Mouse (Mus musculus) spleen, adult 2 months (tissue): ENCODE results near the gene Fam149b. TPM values are rescaled to one million over a fixed set of nuclear protein-coding genes. Genes with fewer than 3 reads are reported as not detected.

ENCODE experiments used
- DNase-seq, 2 experiments: peaks; one replicate each; pipeline versions ENCODE4 v3.0.0 to v3.0.0-alpha.2; 2012 to 2021; ENCODE audit warnings: low spot score in 2 of 2, low read depth in 1 of 2
- H3K27ac ChIP-seq: fragments of 200-500 bp; 2 replicates; pipeline ENCODE4 v1.5.1; 2012; ENCODE audit warnings: low read length, inconsistent platforms; ENCODE audit not compliant: insufficient read depth
- H3K27me3 ChIP-seq: fragments of 200-500 bp; 2 replicates; pipeline ENCODE4 v1.6.1; 2012; ENCODE audit warnings: mild to moderate bottlenecking, moderate library complexity, low read length, inconsistent platforms; ENCODE audit not compliant: control insufficient read depth, insufficient read depth
- H3K36me3 ChIP-seq: fragments of 200-500 bp; 2 replicates; pipeline ENCODE4 v1.6.1; 2012; ENCODE audit warnings: mild to moderate bottlenecking, low read length, inconsistent platforms; ENCODE audit not compliant: control insufficient read depth, insufficient read depth
- H3K4me1 ChIP-seq: fragments of 200-500 bp; 2 replicates; pipeline ENCODE4 v1.6.1; 2011; ENCODE audit warnings: inconsistent platforms; ENCODE audit not compliant: control insufficient read depth, insufficient read depth, insufficient read length
- H3K4me3 ChIP-seq: fragments of 200-500 bp; 2 replicates; pipeline ENCODE4 v1.5.1; 2011; ENCODE audit warnings: mild to moderate bottlenecking, inconsistent platforms; ENCODE audit not compliant: insufficient read depth, insufficient read length; ENCODE audit errors: extremely low read depth
- CTCF ChIP-seq: fragments of 200-500 bp; IDR thresholded peaks from 2 replicates; pipeline ENCODE4 v1.5.1; 2011; ENCODE audit warnings: mild to moderate bottlenecking, inconsistent platforms; ENCODE audit not compliant: insufficient read depth, insufficient read length, insufficient replicate concordance; ENCODE audit errors: extremely low read depth
- POLR2A ChIP-seq: fragments of 200-500 bp; IDR thresholded peaks from 2 replicates; pipeline ENCODE4 v1.6.1; 2011; ENCODE audit warnings: low read depth, low read length, inconsistent platforms
- WGBS: fragments of 180-500 bp; shearing (Covaris S2); methylation state at CpG from one replicate; pipeline ENCODE4 v1.1.7; 2018; 5-methylcytosine and 5-hydroxymethylcytosine counted together
- polyA plus RNA-seq: library from polyadenylated mRNA; depleted of rRNA; stranded (reverse); fragments of >200 nt; gene quantifications from 2 replicates; pipeline ENCODE4 v1.2.3, GENCODE M21; 2012; rRNA removed

Gene Fam149b
- polyA plus RNA-seq, 1 experiment: 12.6 TPM

DNA sequence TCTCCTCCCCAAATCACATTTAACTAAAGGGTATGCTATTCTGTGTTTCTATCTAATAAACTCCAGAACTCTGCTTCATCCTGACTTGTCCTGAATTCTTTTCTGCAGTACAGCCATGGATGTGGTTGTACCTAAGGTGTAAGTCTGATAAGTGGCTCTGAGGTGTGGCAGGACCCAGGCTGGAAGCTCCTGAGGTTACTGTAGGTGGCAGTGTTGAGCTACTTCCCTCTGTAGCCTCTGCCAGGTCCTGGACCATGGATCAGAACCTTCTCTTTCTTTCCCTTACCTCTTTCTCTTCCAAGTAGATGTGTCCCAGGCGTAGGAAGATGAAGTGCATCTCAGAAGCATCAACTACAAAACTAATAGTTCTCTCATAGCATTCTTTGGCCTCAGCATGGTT is 52.1 kb downstream of the Fam149b start:
- TF ChIP-seq CTCF: peak; percentile 21; the same call in 1 of the 2 replicates
- TF ChIP-seq POLR2A: no peak
- Histone ChIP-seq H3K4me3 (no peak overlapping the region), H3K4me1 (no peaks in the 10 kb centered on the region), H3K36me3 (no peaks in the 10 kb centered on the region), H3K27ac (no peak overlapping the region), H3K27me3 (no peaks in the 10 kb centered on the region)
- peak in 1 of 2 experiments; percentile 24 for DNase-seq
- 78% methylated on average over 1 of the region's 1 CpGs for WGBS

- no peaks in the 10 kb centered on the region for H3K27me3 ChIP-seq
- no peak overlapping the region for H3K27ac ChIP-seq
- 22% methylated on average over 7 of the region's 7 CpGs for WGBS
- H3K36me3 ChIP-seq: no peaks in the 10 kb centered on the region
- no peak overlapping the region for H3K4me3 ChIP-seq
- no peaks in the 10 kb centered on the region; the same call in 1 of the 2 replicates for H3K4me1 ChIP-seq
- TF ChIP-seq CTCF (no peak), POLR2A (no peak)
- DNase-seq: no peak
Measured at GRCm38 (mm10) chr14:20422257-20422656, 74.3 kb downstream of the Fam149b start.

DNA sequence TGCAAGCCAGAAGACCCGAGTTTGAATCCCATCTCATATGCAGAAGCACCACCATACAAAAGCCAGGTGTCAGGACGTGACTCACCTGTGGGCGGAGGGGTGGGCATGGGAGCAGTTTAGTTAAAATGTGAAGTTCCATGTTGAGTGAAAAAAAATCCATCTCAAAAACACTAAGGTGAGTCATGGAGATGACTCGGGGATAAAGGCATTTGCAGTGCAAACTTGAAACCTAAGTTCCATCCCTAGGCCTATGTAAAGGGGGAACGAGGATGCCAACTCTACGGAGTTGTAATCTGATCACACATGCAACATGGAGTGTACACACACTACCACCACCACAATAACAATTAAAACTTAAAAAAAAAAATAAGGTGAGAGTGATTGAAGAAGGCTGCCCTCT is 75.1 kb downstream of the Fam149b start:
- DNase-seq: no peak
- H3K4me1 ChIP-seq: no peaks in the 10 kb centered on the region; the same call in 1 of the 2 replicates
- 90% methylated on average over 6 of the region's 6 CpGs for WGBS
- H3K27me3 ChIP-seq: no peaks in the 10 kb centered on the region
- no peaks in the 10 kb centered on the region for H3K36me3 ChIP-seq
- no peak overlapping the region for H3K27ac ChIP-seq
- TF ChIP-seq CTCF (no peak), POLR2A (no peak)
- no peak overlapping the region for H3K4me3 ChIP-seq

- H3K36me3 ChIP-seq: no peaks in the 10 kb centered on the region
- no peak overlapping the region for H3K27ac ChIP-seq
- TF ChIP-seq CTCF: no peak
- no peak for TF ChIP-seq POLR2A
- no peaks in the 10 kb centered on the region for H3K4me1 ChIP-seq
- 36% methylated on average over 1 of the region's 1 CpGs for WGBS
- H3K4me3 ChIP-seq: no peak overlapping the region
- DNase-seq: no peak
- no peaks in the 10 kb centered on the region for H3K27me3 ChIP-seq
Measured at GRCm38 (mm10) chr14:20428593-20428992, 80.6 kb downstream of the Fam149b start.

- no peaks in the 10 kb centered on the region for H3K27me3 ChIP-seq
- H3K4me3 ChIP-seq: no peak overlapping the region
- H3K36me3 ChIP-seq: no peaks in the 10 kb centered on the region
- 64% methylated on average over 1 of the region's 1 CpGs for WGBS
- H3K4me1 ChIP-seq: no peaks in the 10 kb centered on the region
- no peak for DNase-seq
- no peak overlapping the region for H3K27ac ChIP-seq
- no peak for TF ChIP-seq CTCF
- no peak for TF ChIP-seq POLR2A
Measured at GRCm38 (mm10) chr14:20429833-20430232, 81.9 kb downstream of the Fam149b start.

DNA sequence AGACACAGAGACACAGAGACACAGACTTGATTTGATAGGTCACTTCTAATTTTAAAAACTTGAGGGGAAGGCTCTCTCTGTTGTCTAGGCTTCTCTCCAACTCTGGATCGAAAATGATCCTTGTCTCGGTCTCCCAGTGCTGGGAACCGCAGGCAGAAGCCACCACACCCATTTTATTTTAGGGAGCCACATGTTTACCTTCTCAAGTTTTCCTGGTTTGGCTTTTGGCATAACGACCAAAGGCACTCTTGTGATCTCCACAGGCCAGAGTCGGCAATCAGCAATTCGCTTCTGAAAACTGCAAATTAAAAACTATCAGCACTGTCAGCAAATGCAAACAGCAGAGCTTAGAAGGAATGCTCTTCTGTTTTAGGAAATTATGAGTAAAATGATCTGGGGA is 83.8 kb downstream of the Fam149b start:
- TF ChIP-seq POLR2A: no peak
- no peak for TF ChIP-seq CTCF
- H3K4me3 ChIP-seq: no peak overlapping the region
- no peak for DNase-seq
- no peaks in the 10 kb centered on the region for H3K27me3 ChIP-seq
- WGBS: 80% methylated on average over 6 of the region's 6 CpGs
- H3K27ac ChIP-seq: no peak overlapping the region
- H3K36me3 ChIP-seq: no peaks in the 10 kb centered on the region
- no peaks in the 10 kb centered on the region for H3K4me1 ChIP-seq

- 91% methylated on average over 4 of the region's 4 CpGs for WGBS
- Histone ChIP-seq H3K36me3 (no peaks in the 10 kb centered on the region), H3K4me3 (no peak overlapping the region), H3K27me3 (no peaks in the 10 kb centered on the region), H3K27ac (no peak overlapping the region), H3K4me1 (no peaks in the 10 kb centered on the region)
- TF ChIP-seq POLR2A (no peak), CTCF (no peak)
- DNase-seq: no peak
Measured at GRCm38 (mm10) chr14:20432420-20432819, 84.5 kb downstream of the Fam149b start.

Other genes starting within 250 kb of the Fam149b start
- 6.1 and 6.8 TPM in 2 replicates for gene Saysd1, start 209.6 kb upstream of the Fam149b start, polyA plus RNA-seq
- 7.4 and 7.8 TPM in 2 replicates for gene Kcnk5, start 166.4 kb upstream of the Fam149b start, polyA plus RNA-seq
- not detected in 2 replicates for gene Kcnk16, start 79.0 kb upstream of the Fam149b start, polyA plus RNA-seq
- 7.2 and 7.8 TPM in 2 replicates for gene Nudt13, start 53.5 kb upstream of the Fam149b start, polyA plus RNA-seq
- 13.2 and 14.2 TPM in 2 replicates for gene Ecd, start within 50 bp of the Fam149b start, polyA plus RNA-seq
- gene Dnajc9, start 40.7 kb downstream of the Fam149b start, polyA plus RNA-seq: 50.8 and 85.7 TPM in 2 replicates
- 27.6 and 39.6 TPM in 2 replicates for gene Mrps16, start 45.5 kb downstream of the Fam149b start, polyA plus RNA-seq
- not detected in 2 replicates for gene Cfap70, start 104.1 kb downstream of the Fam149b start, polyA plus RNA-seq
- gene Anxa7, start 132.0 kb downstream of the Fam149b start, polyA plus RNA-seq: 36.5 and 44.8 TPM in 2 replicates
- 0.65 and 0.97 TPM in 2 replicates for gene Mss51, start 148.7 kb downstream of the Fam149b start, polyA plus RNA-seq
- gene Ppp3cb, start 198.4 kb downstream of the Fam149b start, polyA plus RNA-seq: 6.0 and 6.5 TPM in 2 replicates